Mouse (Mus musculus): ENCODE data around the gene Smg9. TPM values are rescaled to one million over a fixed set of nuclear protein-coding genes. Genes with fewer than 3 reads are reported as not detected.
A peak's percentile ranks its signal among the peaks of the same experiment; 100 is the strongest.

Smg9 gene
- total and polyA plus RNA-seq, 3 experiments = 54.6 to 95.3 TPM; not detected in 1

DNA sequence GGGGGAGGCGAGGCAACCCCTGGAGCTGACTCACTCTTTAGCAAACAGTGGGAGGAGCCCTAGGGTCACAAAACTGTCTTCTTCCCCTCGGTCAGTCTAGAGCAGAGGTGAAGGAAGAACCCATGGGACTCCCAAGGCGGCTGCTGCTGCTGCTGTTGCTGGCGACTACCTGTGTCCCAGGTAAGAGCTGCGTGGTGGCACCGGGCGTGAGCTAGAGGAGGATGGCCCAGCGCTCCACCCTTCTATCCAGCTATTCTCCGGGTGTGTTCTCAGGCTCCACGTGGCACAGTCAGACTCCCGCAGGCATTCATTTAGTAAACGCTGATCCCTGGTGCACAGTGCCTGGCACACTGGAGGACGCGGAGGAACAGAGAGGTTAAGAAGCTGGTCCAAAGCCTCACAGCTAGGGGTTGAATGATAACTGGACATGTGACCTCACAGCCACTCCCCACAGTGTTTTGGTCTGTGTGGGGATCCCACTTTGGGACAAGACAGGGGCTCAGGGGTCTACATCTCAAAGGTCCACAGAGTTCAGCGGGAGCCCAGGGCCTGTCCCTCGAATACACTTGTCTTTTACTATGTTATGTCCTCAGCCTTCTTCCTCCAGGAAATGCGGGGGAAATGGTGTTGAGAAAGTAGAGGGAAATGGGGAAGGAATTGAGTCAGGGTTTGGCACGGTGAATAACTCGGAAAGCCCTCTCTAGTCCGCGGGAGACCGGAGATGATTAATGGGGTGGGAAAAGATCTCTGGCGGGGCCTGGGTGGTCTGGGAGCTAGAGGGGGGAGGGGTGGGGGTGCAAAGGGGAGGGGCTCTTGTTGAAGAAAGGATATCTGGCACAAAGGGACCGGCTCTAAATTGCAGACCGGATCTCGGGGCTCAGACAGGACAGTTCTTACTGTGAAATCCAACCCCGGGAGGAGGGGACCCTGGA is 63.2 kb downstream of the Smg9 start, which contains the start of gene Plaur:
TSS of gene Plaur (plus strand) at position 97 of the 932 bp plus-strand sequence.
- H3K27me3 ChIP-seq (ENCODE audit: control insufficient read depth in 1 of 2, insufficient read depth in 2 of 2, low read length in 2 of 2) = no peaks in the 10 kb centered on the region
- TF ChIP-seq MXI1 (IDR thresholded peaks at IDR 0.05; ENCODE audit: low read depth, low read length) (peak; percentile 96), RCOR1 (IDR thresholded peaks at IDR 0.05; ENCODE audit: low read depth, low read length) (no peak), SIN3A (IDR thresholded peaks at IDR 0.05; ENCODE audit: low read length) (peak; percentile 47; the same call in 1 of the 2 replicates), ZKSCAN1 (IDR thresholded peaks at IDR 0.05; ENCODE audit: low read depth, low read length) (no peak), CTCF (IDR thresholded peaks at IDR 0.05 in 2 of 3, conservative IDR thresholded peaks at IDR 0.05 in 1 of 3; ENCODE audit: control insufficient read depth in 1 of 3, insufficient read depth in 1 of 3, low read depth in 2 of 3, low read length in 3 of 3, poor library complexity in 1 of 3, severe bottlenecking in 1 of 3) (no peak), KAT2A (conservative IDR thresholded peaks at IDR 0.05; ENCODE audit: low read depth, low read length) (no peak), MAX (IDR thresholded peaks at IDR 0.05; ENCODE audit: low read length) (peak; percentile 84), NELFE (IDR thresholded peaks at IDR 0.05; ENCODE audit: low read depth, low read length) (peak; percentile 41; the same call in 1 of the 2 replicates), MYC (IDR thresholded peaks at IDR 0.05; ENCODE audit: low read depth, low read length) (peak; percentile 59; the same call in 1 of the 2 replicates), USF1 (IDR thresholded peaks at IDR 0.05; ENCODE audit: low read depth, low read length) (peak; percentile 78), POLR2AphosphoS2 (IDR thresholded peaks at IDR 0.05; ENCODE audit: low read length) (no peak), BHLHE40 (IDR thresholded peaks at IDR 0.05; ENCODE audit: borderline replicate concordance, low read depth, low read length) (no peak), POLR2A (IDR thresholded peaks at IDR 0.05; ENCODE audit: control insufficient read depth in 1 of 2, insufficient read depth in 1 of 2, low read depth in 1 of 2, low read length in 2 of 2, poor library complexity in 1 of 2) (peak; percentile 28 to 65; a peak in 2 of 4 replicates), GABPA (IDR thresholded peaks at IDR 0.05; ENCODE audit: low read depth, low read length) (no peak), MYB (IDR thresholded peaks at IDR 0.05; ENCODE audit: low read depth, low read length) (no peak), TCF12 (IDR thresholded peaks at IDR 0.05; ENCODE audit: low read depth, low read length) (no peak), CHD2 (IDR thresholded peaks at IDR 0.05; ENCODE audit: low read length) (no peak)
- peaks cover 0 to 5% of the 10 kb centered on the region in 2 experiments; a peak in 2 of 4 replicates for H3K36me3 ChIP-seq (ENCODE audit: control insufficient read depth in 1 of 2, insufficient read depth in 2 of 2, low read length in 2 of 2)
- H3K9ac ChIP-seq (ENCODE audit: control insufficient read depth, low read depth, low read length, poor library complexity, severe bottlenecking) = peak within 1 kb of the TSS; percentile 68
- H3K9me3 ChIP-seq (replicated peaks; ENCODE audit: insufficient read depth, low read length) = no peaks in the 10 kb centered on the region
- peak; percentile 72 for DNase-seq (ENCODE audit: low read depth, low spot score)
- H3K79me2 ChIP-seq (ENCODE audit: control insufficient read depth, insufficient read depth, low read length, poor library complexity) = 0 out of 2 replicates have a peak, but pooled peaks cover 2% of the 10 kb centered on the region
- H3K4me3 ChIP-seq (ENCODE audit: control insufficient read depth in 1 of 2, insufficient read depth in 1 of 2, low read depth in 2 of 2, low read length in 2 of 2) = peak within 1 kb of the TSS; percentile 66 to 84
- peak within 1 kb of the TSS; percentile 42 for H3K27ac ChIP-seq (ENCODE audit: control insufficient read depth, low read depth, low read length)
- peaks cover 4 to 19% of the 10 kb centered on the region in 2 experiments for H3K4me1 ChIP-seq (ENCODE audit: control insufficient read depth in 1 of 2, insufficient read depth in 2 of 2, low read length in 2 of 2)

GRCm38 (mm10) chr7:24466835-24467234 is 67.4 kb downstream of the Smg9 start:
- Histone ChIP-seq H3K4me3 (ENCODE audit: control insufficient read depth in 1 of 2, insufficient read depth in 1 of 2, low read depth in 2 of 2, low read length in 2 of 2) (no peak overlapping the region), H3K9ac (ENCODE audit: control insufficient read depth, low read depth, low read length, poor library complexity, severe bottlenecking) (no peak overlapping the region), H3K9me3 (replicated peaks; ENCODE audit: insufficient read depth, low read length) (no peaks in the 10 kb centered on the region), H3K36me3 (ENCODE audit: control insufficient read depth in 1 of 2, insufficient read depth in 2 of 2, low read length in 2 of 2) (peaks cover 0 to 4% of the 10 kb centered on the region in 2 experiments; a peak in 2 of 4 replicates), H3K27ac (ENCODE audit: control insufficient read depth, low read depth, low read length) (no peak overlapping the region), H3K4me1 (ENCODE audit: control insufficient read depth in 1 of 2, insufficient read depth in 2 of 2, low read length in 2 of 2) (peaks cover 2 to 14% of the 10 kb centered on the region in 2 experiments), H3K27me3 (ENCODE audit: control insufficient read depth in 1 of 2, insufficient read depth in 2 of 2, low read length in 2 of 2) (no peaks in the 10 kb centered on the region), H3K79me2 (ENCODE audit: control insufficient read depth, insufficient read depth, low read length, poor library complexity) (0 out of 2 replicates have a peak, but pooled peaks cover 2% of the 10 kb centered on the region)
- no peak for DNase-seq (ENCODE audit: low read depth, low spot score)
- TF ChIP-seq CHD2 (IDR thresholded peaks at IDR 0.05; ENCODE audit: low read length) (no peak), EP300 (IDR thresholded peaks at IDR 0.05; ENCODE audit: low read depth in 1 of 2, low read length in 2 of 2) (no peak), JUND (IDR thresholded peaks at IDR 0.05; ENCODE audit: low read depth, low read length) (no peak), ETS1 (IDR thresholded peaks at IDR 0.05; ENCODE audit: low read depth, low read length) (no peak), MYC (IDR thresholded peaks at IDR 0.05; ENCODE audit: low read depth, low read length) (no peak), BHLHE40 (IDR thresholded peaks at IDR 0.05; ENCODE audit: borderline replicate concordance, low read depth, low read length) (no peak), MAX (IDR thresholded peaks at IDR 0.05; ENCODE audit: low read length) (no peak), USF2 (IDR thresholded peaks at IDR 0.05; ENCODE audit: borderline replicate concordance in 1 of 2, insufficient read depth in 1 of 2, low read depth in 1 of 2, low read length in 2 of 2) (no peak), ZKSCAN1 (IDR thresholded peaks at IDR 0.05; ENCODE audit: low read depth, low read length) (no peak)
